Mouse (Mus musculus) lung, embryonic 16.5 days (tissue): ENCODE measurements at regions not wholly inside any gene's neighbourhood (a gene's known extent, or its start where the extent isn't known, plus 50 kb on each side); places are given as distances from the start of the nearest gene placed in this dataset.
A peak's percentile ranks its signal among the peaks of the same experiment; 100 is the strongest.

ENCODE experiments used
- ATAC-seq: fragments of 200-750 bp; cut with Nextera tagmentation; 2 replicates; pipeline ENCODE4 v1.8.0; 2017; ENCODE audit warnings: low read depth, mild to moderate bottlenecking, moderate library complexity
- H3K27ac ChIP-seq: fragments of 300-500 bp; sonication (generic); 2 replicates; pipeline ENCODE4 v1.5.1; 2014; ENCODE audit warnings: mild to moderate bottlenecking, control low read depth, low read length
- H3K27me3 ChIP-seq: fragments of 300-500 bp; sonication (generic); 2 replicates; pipeline ENCODE4 v1.6.1; 2014; ENCODE audit warnings: low read depth, low read length, mixed read lengths; ENCODE audit not compliant: control insufficient read depth, insufficient read depth
- H3K36me3 ChIP-seq: fragments of 300-500 bp; sonication (generic); 2 replicates; pipeline ENCODE4 v1.6.1; 2014; ENCODE audit warnings: low read length; ENCODE audit not compliant: control insufficient read depth, insufficient read depth
- H3K4me1 ChIP-seq: fragments of 300-500 bp; sonication (generic); replicated peaks from 2 replicates; pipeline ENCODE4 v1.6.1; 2014; ENCODE audit warnings: low read length, mixed read lengths; ENCODE audit not compliant: control insufficient read depth, insufficient read depth
- H3K4me2 ChIP-seq: fragments of 300-500 bp; sonication (generic); 2 replicates; pipeline ENCODE4 v1.6.1; 2014; ENCODE audit warnings: low read depth, low read length, control low read depth
- H3K4me3 ChIP-seq: fragments of 300-500 bp; sonication (generic); 2 replicates; pipeline ENCODE4 v1.5.1; 2014; ENCODE audit warnings: mild to moderate bottlenecking, low read length, control low read depth
- H3K9ac ChIP-seq: fragments of 300-500 bp; sonication (generic); 2 replicates; pipeline ENCODE4 v1.6.1; 2014; ENCODE audit warnings: low read length, control low read depth
- H3K9me3 ChIP-seq: fragments of 300-500 bp; sonication (generic); 2 replicates; pipeline ENCODE4 v1.6.1; 2016; ENCODE audit warnings: low read length; ENCODE audit not compliant: control insufficient read depth
- WGBS: fragments of 180-500 bp; shearing (Covaris S2); extraction: QIAGEN DNeasy Blood & Tissue Kit; methylation state at CpG from one replicate; pipeline ENCODE4 v1.1.7; 2014; 5-methylcytosine and 5-hydroxymethylcytosine counted together

DNA sequence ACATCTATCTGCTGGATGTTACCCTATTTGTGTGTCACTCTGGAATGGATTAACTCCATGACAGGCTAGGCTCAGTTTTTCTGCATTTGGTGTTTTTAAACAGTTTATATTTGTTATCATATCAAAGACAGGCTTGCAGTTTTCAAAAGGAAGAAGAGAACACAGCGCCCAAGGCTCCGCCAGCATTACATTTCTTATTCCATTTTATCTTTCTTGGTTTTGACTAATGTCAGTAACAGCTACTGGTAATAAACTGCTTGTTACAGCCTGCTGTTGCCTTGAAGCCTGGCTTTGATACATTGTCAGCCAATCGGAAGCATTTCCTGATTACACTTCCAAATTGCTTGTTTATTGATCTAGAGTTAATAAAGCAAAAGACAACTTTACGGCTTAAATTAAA lies 219.4 kb upstream of the Mdfic start:
- 39% methylated on average over 4 of the region's 4 CpGs for WGBS
- Histone ChIP-seq H3K4me1 (no peaks in the 10 kb centered on the region; the same call in 1 of the 2 replicates), H3K27me3 (no peaks in the 10 kb centered on the region), H3K4me3 (no peak overlapping the region), H3K9me3 (no peaks in the 10 kb centered on the region), H3K36me3 (no peaks in the 10 kb centered on the region), H3K9ac (no peak overlapping the region), H3K27ac (no peak overlapping the region), H3K4me2 (0 out of 2 replicates have a peak overlapping the region, but pooled peaks have one; percentile 8)
- ATAC-seq: peak; percentile 59; the same call in 1 of the 2 replicates

DNA sequence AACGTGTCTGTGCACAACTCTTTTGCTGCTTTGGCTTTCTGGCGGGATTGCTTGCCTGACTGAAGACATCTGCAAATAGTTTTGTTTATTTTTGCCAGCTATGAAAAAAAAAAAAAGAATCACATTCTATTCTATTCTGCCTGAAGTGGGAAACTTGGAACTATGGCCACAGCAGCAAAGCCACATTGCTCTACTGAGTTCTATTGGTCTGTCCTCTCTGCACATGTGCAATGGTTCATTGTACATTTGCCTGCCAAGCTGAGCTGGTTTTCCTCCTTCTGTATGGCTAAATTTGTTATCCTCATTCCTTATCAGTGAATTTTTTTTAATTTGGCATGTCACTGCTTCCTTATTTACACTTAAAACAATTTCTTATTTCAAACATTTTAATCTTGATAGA lies 211.1 kb upstream of the Mdfic start:
- Histone ChIP-seq H3K4me2 (no peak overlapping the region), H3K9ac (no peak overlapping the region), H3K4me1 (no peaks in the 10 kb centered on the region), H3K36me3 (no peaks in the 10 kb centered on the region), H3K27me3 (no peaks in the 10 kb centered on the region), H3K27ac (no peak overlapping the region), H3K4me3 (no peak overlapping the region), H3K9me3 (no peaks in the 10 kb centered on the region)
- 33% methylated on average over 2 of the region's 2 CpGs for WGBS
- peak; percentile 83 for ATAC-seq

DNA sequence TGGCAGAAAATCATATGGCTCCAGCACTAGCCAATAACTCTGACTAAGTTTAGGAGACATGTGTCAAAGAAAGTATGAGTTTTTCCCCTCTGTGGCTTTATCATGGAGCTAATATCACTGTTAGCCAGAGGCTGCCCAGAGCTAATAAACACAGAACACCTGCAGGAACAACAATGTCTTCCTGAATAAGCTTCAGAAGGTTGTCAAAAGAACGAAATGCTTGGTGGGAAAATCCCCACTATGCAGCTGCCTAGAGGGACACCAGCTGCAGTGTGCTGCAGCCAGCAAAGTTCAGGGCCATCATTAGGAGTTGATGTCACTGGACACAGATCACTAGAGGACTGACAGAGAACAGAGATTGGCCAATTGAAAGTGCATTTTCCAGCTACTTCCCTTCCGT lies 183.2 kb upstream of the Mdfic start:
- no peaks in the 10 kb centered on the region for H3K4me1 ChIP-seq
- 48% methylated on average over 2 of the region's 2 CpGs for WGBS
- no peak for ATAC-seq

DNA sequence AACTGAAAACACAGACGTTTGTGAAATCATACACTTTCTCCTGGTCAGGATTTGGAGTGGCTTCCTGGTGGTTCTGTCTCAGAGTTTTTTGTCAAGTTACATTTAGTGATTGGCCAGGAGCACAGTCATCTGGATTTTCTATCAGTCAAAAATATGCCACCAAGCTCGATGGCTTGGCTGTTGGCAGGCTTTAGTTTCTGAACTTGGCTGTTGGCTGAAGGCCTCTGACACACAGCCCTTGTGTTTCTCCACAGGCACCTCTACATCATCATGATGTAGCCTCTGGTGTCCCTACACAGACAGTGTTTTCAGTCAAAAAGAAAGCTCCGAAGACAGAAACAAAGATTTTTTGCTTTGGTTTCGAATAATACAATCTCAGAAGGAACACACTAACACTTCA lies 178.5 kb upstream of the Mdfic start:
- 57% methylated on average over 4 of the region's 4 CpGs for WGBS
- H3K27me3 ChIP-seq: no peaks in the 10 kb centered on the region
- H3K27ac ChIP-seq: no peak overlapping the region
- H3K4me3 ChIP-seq: no peak overlapping the region
- no peaks in the 10 kb centered on the region for H3K36me3 ChIP-seq
- H3K4me1 ChIP-seq: no peaks in the 10 kb centered on the region
- no peak for ATAC-seq
- H3K4me2 ChIP-seq: no peak overlapping the region
- no peak overlapping the region for H3K9ac ChIP-seq
- no peaks in the 10 kb centered on the region for H3K9me3 ChIP-seq

More for the DNA sequence above, 183.2 kb upstream of the Mdfic start:
- no peak overlapping the region for H3K9ac ChIP-seq
- H3K4me2 ChIP-seq: no peak overlapping the region
- no peaks in the 10 kb centered on the region for H3K9me3 ChIP-seq
- H3K27ac ChIP-seq: no peak overlapping the region
- no peaks in the 10 kb centered on the region for H3K36me3 ChIP-seq
- H3K27me3 ChIP-seq: no peaks in the 10 kb centered on the region
- no peak overlapping the region for H3K4me3 ChIP-seq

DNA sequence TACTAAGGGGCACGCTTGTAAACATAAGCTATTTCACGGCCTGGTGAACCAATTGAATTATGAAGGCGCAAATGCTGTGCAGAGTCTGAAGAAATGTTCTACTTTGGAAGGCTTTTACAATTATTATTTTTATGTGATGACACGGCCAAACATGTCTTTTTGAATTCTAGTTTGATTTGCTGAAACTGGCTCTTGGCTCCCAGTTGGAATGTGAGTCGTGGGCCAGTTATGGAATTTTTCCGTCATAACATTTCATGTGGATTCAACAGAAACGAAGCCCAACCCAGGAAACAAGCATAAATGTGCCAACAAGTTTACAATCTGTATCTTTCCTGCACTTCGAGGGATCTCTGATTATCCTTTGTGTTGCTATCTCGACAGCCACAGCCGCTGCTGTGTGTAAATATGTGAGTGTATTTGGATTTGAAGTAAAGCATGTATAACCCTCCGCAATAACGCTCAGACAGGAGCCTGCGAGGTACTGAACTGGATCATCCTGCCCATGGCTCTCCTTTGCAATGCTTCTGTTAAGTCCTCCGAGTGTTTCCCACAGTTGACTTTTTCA lies 176.9 kb upstream of the Mdfic start:
- Histone ChIP-seq H3K36me3 (no peaks in the 10 kb centered on the region), H3K27ac (no peak overlapping the region; the same call in 1 of the 2 replicates), H3K4me3 (no peak overlapping the region), H3K4me2 (no peak overlapping the region), H3K27me3 (no peaks in the 10 kb centered on the region), H3K9ac (no peak overlapping the region), H3K9me3 (no peaks in the 10 kb centered on the region), H3K4me1 (no peaks in the 10 kb centered on the region)
- 54% methylated on average over 14 of the region's 14 CpGs for WGBS
- ATAC-seq: peak; percentile 67

DNA sequence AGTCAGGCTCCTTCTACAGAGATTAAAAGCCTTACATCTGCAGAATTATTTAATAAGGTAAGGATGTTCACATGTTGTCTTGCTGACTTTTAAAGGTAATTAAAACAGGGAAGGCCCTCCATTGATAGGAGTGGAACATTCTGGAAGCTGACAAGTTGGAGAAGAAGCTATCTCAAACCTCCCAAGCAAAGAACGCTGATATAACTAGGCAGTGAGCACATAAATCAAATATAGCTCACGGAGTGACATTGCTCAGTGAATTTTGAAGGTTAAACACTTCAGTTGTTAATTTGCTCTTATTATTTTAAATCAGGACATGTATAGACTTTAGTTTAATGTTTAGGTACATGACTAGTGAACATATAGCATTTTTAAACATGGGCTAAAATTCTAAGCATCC lies 171.6 kb upstream of the Mdfic start:
- H3K27me3 ChIP-seq: no peaks in the 10 kb centered on the region
- ATAC-seq: no peak
- H3K9ac ChIP-seq: no peak overlapping the region
- H3K27ac ChIP-seq: no peak overlapping the region
- no peaks in the 10 kb centered on the region for H3K9me3 ChIP-seq
- no peak overlapping the region for H3K4me3 ChIP-seq
- no peaks in the 10 kb centered on the region for H3K36me3 ChIP-seq
- H3K4me1 ChIP-seq: no peaks in the 10 kb centered on the region
- 67% methylated on average over 2 of the region's 2 CpGs for WGBS
- no peak overlapping the region for H3K4me2 ChIP-seq

DNA sequence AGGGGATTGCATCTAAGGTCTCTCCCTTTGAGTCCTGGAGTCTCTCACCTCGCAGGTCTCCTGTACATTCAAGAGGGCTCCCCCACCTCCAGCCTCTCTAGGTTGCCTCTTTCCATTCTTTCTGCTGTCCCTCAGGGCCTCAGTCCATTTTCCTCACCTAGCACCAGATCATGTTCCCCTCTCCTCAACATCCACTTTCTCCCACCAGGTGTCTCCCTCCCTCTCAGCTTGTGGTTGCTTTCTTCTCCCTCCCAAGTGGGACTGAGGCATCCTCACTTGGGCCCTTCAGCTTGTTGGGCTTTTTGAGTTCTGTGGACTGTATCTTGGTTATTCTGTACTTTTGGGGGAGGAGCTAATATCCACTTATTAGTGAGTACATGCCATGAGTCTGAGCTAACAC lies 127.7 kb upstream of the Mdfic start:
- no peak overlapping the region for H3K27ac ChIP-seq
- WGBS: 59% methylated on average over 1 of the region's 1 CpGs
- ATAC-seq: no peak

DNA sequence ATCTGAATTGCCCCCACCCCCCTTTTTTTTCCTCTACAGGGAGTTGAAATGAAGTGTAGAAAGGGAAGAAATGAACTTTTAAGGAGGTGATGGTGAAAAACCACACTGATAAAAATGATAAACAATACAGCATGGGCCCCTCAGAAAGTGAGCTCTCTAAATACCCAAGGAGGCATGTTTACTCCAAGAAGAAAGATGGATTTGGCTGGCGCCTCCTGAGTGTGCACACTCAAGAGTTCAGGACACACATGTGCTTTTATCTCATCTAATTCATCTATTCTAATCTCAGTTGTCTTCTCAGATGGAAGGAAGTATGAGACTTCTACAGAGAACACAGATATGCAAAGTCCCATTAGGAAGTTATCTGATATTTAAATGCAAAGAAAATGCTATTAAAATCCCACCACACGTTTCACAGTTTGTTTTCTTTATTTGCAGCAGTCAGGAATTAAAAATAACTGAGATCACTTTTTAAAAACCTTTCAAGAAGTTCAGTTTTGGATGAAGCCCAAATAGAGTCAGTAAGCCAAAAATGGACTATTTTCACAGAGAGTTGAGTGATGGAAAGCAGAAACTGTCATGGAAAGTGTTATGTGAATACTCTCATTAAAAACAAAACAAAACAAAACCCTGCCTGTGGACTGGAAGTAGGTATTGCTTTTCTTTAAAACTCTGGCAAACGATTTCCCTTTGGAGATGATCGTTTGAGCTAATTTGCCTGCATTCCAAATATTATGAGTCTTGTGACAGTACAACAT lies 123.1 kb upstream of the Mdfic start:
- no peaks in the 10 kb centered on the region for H3K4me1 ChIP-seq
- 17% methylated on average over 4 of the region's 4 CpGs for WGBS
- peak; percentile 97 for ATAC-seq

More for the DNA sequence above, 127.7 kb upstream of the Mdfic start:
- Histone ChIP-seq H3K27me3 (no peaks in the 10 kb centered on the region), H3K36me3 (no peaks in the 10 kb centered on the region), H3K9ac (no peak overlapping the region), H3K9me3 (no peaks in the 10 kb centered on the region), H3K4me2 (no peak overlapping the region), H3K4me3 (no peak overlapping the region), H3K4me1 (no peaks in the 10 kb centered on the region)

DNA sequence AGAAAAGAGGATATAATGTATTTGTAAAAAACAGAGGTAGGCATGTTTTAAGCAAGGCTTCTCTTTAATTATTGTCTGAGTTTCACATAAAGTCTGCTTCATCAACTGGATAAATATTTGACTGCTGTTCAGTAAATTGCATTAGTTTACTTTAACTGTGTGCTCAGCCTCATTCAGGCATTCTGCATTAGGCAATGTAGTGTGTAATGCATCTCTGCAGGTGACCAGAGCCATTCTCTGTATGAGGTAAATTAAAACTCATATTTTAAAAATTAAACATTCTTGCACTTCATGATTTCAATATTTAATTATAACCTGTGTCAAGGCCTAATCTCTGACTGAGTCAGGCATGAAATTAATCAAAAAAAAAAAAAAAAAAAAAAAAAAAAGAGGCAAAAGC lies 110.3 kb upstream of the Mdfic start:
- ATAC-seq: no peak

More for the DNA sequence above, 123.1 kb upstream of the Mdfic start:
- Histone ChIP-seq H3K27ac (no peak overlapping the region), H3K27me3 (no peaks in the 10 kb centered on the region), H3K4me3 (no peak overlapping the region), H3K9ac (no peak overlapping the region), H3K36me3 (no peaks in the 10 kb centered on the region), H3K9me3 (no peaks in the 10 kb centered on the region), H3K4me2 (no peak overlapping the region)

More for the DNA sequence above, 110.3 kb upstream of the Mdfic start:
- no peaks in the 10 kb centered on the region for H3K4me1 ChIP-seq
- no peak overlapping the region for H3K4me3 ChIP-seq
- H3K9me3 ChIP-seq: no peaks in the 10 kb centered on the region
- H3K27ac ChIP-seq: no peak overlapping the region
- H3K27me3 ChIP-seq: no peaks in the 10 kb centered on the region
- H3K4me2 ChIP-seq: no peak overlapping the region
- H3K9ac ChIP-seq: no peak overlapping the region
- H3K36me3 ChIP-seq: no peaks in the 10 kb centered on the region
